Mouse (Mus musculus): ENCODE results near the gene Cutc. TPM values are rescaled to one million over a fixed set of nuclear protein-coding genes. Genes with fewer than 3 reads are reported as not detected.

The Cutc gene
- polyA plus RNA-seq, 1 experiment from 2014 or later = 9.6 TPM

DNA sequence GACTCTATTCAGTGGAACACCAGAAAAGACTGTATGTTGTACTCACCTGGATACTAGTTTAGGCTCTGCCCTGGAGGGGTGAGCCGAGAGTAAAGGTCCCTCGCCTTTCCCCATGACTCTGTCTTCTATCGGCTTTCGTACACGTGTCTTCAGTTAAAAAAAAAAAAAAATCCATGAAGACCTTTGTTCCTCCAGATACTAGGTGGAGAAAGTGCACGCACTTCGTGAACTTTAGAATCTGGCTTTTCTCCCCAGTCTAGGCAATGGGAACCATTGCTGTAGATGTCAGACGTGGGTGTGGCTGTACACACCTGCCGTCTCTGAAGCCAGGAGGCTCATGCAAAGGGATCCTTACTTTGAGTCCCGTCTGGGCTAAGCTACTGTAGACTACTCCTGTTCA, 60.5 kb downstream of the Cutc start:
- ATAC-seq = no peak
- Histone ChIP-seq H3K4me1 (no peaks in the 10 kb centered on the region), H3K36me3 (ENCODE audit: poor library complexity, severe bottlenecking) (no peaks in the 10 kb centered on the region), H3K4me3 (no peak overlapping the region), H3K9me3 (replicated peaks) (no peaks in the 10 kb centered on the region), H3K4me2 (no peak overlapping the region), H3K27me3 (no peaks in the 10 kb centered on the region), H3K9ac (no peak overlapping the region), H3K27ac (no peak overlapping the region)
- WGBS = 90% methylated on average over 10 of the region's 10 CpGs

DNA sequence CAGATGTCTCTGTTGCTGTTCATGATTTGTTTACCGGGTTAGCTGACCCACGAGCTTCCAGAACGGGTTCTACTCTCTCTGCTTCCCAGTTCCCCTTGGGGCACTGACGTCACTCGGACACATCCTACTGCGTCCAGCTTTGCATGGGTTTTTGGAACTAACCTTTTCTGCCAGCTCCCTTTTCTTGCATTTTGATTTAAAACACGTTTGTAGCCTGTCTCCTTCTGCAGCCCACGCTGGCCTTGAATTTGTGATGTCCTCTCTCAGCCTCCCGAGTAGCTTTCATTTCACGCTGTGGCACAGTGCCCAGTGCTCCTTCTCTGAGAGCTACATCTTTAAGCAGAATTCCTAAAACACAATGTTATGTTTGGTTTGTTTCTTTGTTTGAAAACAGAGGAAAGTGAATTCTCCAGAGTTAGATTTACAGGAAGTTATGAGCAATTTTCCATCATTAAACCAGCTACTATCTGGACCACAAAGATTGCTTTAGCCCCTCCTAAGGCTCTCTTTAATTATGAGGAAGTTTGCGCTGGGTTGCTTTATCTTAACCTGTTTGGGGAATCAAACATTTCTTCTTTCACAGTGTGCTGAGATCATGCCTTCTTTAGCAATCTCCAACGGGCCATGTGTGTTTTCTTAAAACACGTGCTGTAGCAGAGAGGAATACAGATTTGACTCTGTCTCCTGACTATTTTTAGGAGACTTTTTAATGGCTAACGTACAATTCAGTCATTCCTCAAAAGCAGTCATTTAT, 63.0 kb downstream of the Cutc start:
- H3K4me1 ChIP-seq = no peaks in the 10 kb centered on the region
- 78% methylated on average over 14 of the region's 14 CpGs for WGBS

More for the DNA sequence above, 63.0 kb downstream of the Cutc start:
- Histone ChIP-seq H3K9me3 (replicated peaks) (no peaks in the 10 kb centered on the region), H3K4me3 (no peak overlapping the region), H3K27me3 (no peaks in the 10 kb centered on the region), H3K4me2 (no peak overlapping the region), H3K27ac (no peak overlapping the region), H3K9ac (no peak overlapping the region), H3K36me3 (ENCODE audit: poor library complexity, severe bottlenecking) (no peaks in the 10 kb centered on the region)
- ATAC-seq = no peak

Other genes starting within 250 kb of the Cutc start
- 62.4 and 65.2 TPM in 2 replicates for gene Got1, start 228.4 kb upstream of the Cutc start, polyA plus RNA-seq (2015; fragmentation: Nextera tagmentation; extraction: Ambion mirVana)
- 4.8 and 5.2 TPM in 2 replicates for gene Nkx2-3, start 140.7 kb upstream of the Cutc start, polyA plus RNA-seq (2015; fragmentation: Nextera tagmentation; extraction: Ambion mirVana)
- gene Slc25a28, start 78.1 kb upstream of the Cutc start, polyA plus RNA-seq (2015; fragmentation: Nextera tagmentation; extraction: Ambion mirVana) = 14.4 and 16.2 TPM in 2 replicates
- gene Entpd7, start 63.3 kb upstream of the Cutc start, polyA plus RNA-seq (2015; fragmentation: Nextera tagmentation; extraction: Ambion mirVana) = 7.4 and 8.3 TPM in 2 replicates
- gene Cox15, start within 50 bp of the Cutc start, polyA plus RNA-seq (2015; fragmentation: Nextera tagmentation; extraction: Ambion mirVana) = 13.1 and 13.5 TPM in 2 replicates
- not detected in 2 replicates for gene Abcc2, start 29.2 kb downstream of the Cutc start, polyA plus RNA-seq (2015; fragmentation: Nextera tagmentation; extraction: Ambion mirVana)
- 11.6 and 12.4 TPM in 2 replicates for gene Dnmbp, start 187.2 kb downstream of the Cutc start, polyA plus RNA-seq (2015; fragmentation: Nextera tagmentation; extraction: Ambion mirVana)
- gene Cpn1, start 233.6 kb downstream of the Cutc start, polyA plus RNA-seq (2015; fragmentation: Nextera tagmentation; extraction: Ambion mirVana) = 0.32 and 0.37 TPM in 2 replicates

Data from forebrain, embryonic 13.5 days (tissue).